Mouse (Mus musculus) spleen, postnatal 14 days (tissue): ENCODE measurements around the gene Herpud1.
"Not testable (repeated sequence)": the region's sequence is repeated elsewhere in the genome, so short reads cannot be mapped to it uniquely, and the experiment has no call there.

Experiments used
- DNase-seq, 2 experiments: peaks; one replicate each; pipeline ENCODE4 v3.0.0; 2021 to 2022; ENCODE audit warnings: low spot score in 2 of 2

The Herpud1 gene

DNA sequence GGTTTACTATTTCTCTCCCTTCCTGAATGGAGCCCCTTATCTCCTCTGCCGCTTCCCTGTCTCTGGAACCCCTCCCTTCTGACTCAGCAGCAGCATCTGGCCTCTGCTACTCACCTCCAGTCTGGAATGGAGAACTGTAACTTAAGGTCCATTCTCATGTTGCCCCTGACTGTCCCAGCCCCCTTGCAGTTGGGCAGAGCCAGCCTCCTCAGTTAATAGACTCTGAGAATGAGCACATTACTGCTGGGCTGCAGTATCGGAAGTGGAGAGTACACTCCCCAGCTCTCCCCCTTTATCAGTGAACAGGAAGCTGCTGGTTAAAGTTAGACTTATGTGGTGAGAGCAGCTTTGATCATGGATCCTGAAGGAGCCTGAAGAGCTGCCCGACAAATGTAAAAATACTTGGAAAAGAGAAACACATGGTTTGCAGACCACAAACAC lies 10.7 kb upstream of the Herpud1 start:
- DNase-seq, result no peak

DNA sequence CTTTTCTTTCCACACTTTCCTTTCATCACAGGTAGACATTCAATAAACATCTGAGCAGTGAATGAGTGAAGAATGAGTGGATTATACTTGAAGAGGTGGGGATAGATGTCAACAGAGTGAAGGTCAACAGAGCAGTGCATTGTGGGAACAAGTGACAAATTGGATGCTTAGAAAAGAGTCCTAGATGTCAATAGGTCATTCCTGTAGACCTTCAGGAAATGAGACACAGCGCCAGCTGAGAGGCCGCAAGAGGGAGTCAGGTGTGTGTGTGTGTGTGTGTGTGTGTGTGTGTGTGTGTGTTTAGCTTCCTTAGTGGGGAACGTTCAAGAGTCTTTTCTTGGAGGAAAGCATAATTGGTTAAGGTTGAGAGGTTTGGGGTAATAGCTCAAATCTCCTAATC lies 10.1 kb upstream of the Herpud1 start:
- no peak for DNase-seq

DNA sequence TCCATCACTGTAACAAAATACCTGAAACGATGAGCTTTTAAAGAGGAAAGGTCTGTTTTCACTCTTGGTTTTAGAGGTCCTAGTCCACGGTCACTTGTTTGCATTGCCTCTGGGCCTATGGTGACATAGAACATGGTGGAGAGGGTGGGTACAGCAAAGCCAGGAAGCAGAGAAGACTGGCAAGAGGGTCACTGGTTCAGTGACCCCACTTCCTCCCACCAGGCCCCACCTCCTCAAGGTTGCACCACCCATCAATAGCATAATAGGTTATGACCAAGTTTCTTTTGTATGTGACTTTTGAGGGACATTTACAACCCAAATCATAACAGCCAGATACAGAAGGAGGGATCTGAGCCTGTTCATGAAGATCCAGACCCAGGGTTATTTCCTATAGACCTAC lies 9.7 kb upstream of the Herpud1 start:
- DNase-seq, result no peak

DNA sequence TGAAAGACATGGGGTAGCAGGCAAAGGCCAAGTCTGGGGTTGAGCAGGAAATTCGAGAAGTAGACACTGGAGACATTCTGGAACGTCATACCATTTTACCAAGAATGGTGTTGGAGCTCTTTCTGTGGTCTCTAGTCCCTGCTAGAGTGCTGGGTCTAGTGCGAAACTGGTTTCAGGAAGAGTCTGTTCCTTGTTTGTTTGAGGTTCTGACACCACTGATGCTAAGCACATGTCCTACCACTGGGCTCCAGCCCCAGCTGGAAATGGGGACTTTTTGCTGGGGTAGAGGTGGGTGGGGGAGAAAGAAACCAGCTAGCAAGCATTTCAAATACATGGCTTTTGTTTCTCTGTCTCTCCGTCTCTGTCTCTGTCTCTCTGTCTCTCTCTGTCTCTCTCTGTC lies 9.2 kb upstream of the Herpud1 start:
- no peak for DNase-seq

DNA sequence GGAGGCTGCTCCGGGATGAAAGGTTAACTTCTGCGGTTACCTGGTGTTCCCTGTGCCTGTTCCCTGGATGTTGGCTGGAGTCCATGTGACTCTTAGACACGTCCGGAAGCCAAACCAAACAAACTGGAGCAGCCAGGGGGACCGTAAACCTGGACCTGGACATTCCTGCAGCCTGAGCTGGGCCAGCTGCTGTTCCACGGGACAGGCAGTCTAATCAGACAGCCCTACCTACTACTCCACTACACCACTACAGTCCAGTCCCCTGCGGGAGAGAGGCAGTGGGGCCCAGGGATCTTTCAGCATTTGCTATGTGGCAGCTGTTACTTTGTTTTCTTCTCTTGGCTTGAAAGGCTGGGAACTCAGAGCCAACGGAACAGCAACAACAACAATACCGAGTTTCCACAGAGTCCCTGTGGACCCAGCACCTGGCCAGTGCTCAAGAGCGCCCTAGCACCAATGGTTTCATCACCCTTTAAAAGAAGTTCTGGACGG lies 8.5 kb upstream of the Herpud1 start:
- no peak for DNase-seq

DNA sequence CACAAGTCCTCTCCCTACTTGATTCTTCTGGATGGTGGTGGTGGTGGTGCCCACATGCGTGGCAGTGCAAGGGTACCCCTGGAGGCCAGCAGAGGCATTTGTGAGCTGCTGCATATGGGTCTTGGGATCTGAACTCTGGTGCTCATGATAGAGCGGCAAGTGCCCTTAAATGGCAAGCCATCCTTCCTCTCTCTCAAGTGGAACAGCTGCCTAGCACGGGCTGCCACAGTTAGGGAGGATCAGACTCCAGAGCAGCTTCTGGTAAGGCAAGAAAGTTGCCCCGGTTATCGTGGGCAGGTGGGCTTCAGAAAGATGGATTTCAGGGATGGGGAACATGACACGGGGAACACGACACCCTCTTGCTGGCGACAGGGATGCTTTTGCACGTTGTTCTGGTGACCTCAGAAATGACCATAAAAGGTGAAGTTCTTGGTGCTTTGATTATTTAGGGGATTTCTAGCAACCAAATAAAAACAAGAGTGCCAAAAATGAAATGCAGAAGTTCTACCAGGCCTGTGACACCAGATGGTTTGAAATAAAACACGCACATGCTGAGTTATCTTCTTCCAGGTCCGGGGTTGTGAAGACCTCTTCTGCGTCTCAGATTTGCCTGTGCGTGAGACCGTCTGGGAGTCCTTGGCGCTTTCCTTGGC lies 7.3 kb upstream of the Herpud1 start:
- no peak for DNase-seq

DNA sequence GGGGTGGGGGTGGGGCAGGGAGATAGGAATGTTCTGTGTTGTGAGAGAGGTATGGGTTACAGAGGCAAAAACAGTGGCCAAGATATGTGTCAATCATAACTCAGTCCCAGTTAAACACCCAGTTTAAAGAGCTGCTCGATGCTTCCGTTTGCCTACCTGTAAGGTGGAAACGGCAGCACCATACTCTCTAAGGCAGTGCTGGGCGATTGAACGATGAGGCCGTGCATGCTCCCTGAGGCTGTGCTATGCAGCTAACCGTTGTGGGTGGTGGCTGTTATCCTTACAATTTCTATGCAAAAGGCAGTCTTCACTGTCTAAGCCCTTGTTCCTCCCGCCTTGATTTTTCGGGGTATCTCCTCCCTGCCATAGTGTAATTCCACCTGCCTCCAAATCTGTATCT lies 6.6 kb upstream of the Herpud1 start:
- no peak for DNase-seq

DNA sequence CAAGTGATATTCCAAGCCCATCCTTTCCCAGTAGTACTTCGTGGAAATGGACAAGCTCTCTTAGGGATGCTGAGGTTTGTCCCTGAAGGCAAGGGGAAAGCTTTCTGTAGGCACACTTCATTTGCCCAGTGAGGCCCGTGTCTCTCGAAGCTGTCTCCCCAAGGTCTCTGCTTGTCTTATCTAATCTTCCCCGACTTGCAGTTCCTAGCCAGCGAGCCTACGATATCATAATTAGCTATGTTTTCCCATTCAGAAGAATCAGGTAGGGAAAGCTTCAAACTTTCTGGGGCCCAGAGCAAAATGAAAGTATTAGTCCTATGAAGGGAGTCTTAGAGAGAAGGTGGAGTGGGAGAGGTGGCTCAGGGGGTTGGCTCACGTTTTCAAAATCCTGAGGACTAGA lies 2.1 kb upstream of the Herpud1 start:
- DNase-seq, result no peak

DNA sequence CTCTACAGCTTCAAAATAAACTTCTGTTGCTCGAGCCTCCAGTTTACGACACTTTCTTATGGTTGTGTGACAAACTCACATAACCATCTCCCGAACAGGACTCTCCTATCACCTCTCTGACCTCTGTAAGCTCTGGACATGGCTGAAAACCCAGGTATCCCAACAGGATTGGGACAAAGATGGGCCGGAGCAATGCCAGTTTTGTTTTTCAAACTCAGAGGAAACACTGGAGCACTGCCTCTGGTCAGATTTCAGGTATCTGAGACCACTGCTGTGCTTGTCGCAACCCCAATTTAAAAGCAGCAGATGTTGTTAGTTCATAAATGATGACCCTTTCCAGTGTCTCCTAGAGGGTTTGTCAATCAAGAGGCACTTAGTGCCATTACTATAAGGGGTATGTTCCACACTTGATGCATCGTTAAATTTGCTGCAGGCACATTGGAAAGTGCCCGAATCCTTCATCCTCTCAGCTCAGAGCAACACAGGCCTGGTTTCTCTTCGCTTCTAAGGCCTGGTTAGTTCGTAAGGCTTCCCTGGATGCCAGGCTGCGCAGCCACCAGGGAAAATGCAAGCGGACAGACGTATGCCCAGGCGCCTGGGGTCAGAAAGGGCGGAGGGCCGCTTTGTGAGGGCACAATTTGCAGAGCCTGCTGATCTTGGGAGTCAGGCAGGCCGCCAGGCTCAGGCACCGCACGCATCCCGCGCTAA lies 578 bp upstream of the Herpud1 start:
- no peak for DNase-seq

DNA sequence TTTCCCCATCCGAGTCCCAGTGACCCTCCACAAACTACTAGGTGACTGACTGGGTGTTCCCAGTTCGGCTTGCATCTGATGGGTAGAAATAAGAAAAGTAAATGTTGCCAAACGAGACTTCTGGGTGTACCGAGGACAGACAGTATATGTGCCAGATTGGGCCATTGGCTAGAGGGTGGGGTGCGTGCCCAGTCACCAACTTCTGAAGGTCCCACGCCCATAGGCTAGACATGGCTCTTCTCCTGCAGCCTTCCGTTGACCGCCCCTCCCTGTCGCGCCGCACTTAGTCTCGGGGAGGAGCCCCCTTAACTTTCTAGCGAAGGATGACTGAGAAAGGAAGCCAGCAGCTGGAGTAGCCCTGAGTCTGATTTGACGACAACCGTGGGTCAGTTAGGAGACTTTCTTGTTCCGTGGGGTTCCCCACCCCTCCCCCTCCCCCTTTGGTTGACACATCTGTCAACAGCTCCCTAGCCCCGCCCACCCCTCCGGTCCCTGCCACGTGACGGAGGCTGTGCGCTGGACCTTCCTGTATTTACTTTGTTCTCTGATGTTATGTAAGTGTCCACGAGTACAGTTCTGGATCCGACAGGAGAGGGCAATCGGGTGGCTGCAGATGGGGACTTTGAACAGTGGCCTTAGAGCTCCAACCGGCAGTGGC lies 918 bp downstream of the Herpud1 start:
- DNase-seq, result peak; percentile 59 to 61

DNA sequence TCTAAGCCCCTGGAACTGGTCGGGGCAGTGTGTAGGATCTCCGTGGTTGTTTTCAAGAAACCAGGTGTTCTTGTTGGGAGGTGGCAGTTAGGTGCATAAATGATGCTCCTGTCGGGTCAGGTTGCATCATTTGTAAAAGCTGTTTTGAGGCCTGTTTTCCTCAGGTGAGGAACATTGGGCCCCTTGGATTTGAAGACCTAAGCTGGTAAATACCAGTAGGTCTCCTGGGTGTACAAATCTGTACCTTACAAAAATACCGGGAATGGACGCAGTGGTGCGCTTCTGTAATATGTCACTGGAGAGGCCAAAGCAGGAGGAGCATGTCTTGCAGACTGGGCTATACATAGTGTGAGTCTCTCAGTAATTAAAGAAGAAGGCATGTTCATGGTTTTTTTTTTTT lies 1.5 kb downstream of the Herpud1 start:
- no peak for DNase-seq

DNA sequence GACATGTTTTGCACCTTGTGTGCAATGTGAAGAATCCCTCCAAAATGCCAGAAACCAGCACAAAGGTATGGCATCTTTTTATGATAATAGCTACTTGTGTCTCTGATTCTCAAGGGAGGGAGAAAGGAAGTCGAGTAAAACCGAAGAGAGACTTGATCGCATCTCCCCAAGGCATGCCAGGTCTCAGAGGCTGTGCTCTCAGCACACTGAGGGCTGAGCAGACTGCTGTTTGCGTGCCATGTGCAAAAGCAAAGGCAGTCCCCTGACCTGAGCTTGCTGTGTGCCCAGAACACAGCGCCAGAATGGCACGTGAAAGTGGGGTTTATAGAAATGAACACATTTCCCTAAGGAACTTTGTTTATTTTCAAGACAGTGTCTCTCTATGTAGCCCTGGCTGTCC lies 3.3 kb downstream of the Herpud1 start:
- no peak for DNase-seq

DNA sequence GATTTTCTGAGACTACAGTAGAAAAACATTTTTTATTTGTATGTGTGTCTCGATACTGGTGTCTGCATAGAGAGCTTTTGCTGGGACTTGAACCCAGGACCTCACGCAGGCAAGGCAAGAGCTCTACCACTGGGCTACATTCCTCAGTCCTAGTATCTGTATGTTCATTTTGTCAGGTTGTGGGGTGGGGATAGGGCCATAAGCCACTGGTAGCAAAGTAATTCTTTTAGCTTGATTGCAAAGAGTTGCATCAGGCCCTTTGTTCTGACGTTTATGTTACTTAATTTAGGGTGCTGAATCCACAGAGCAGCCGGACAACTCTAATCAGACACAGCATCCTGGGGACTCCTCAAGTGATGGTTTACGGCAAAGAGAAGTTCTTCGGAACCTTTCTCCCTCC lies 4.2 kb downstream of the Herpud1 start:
- no peak for DNase-seq

DNA sequence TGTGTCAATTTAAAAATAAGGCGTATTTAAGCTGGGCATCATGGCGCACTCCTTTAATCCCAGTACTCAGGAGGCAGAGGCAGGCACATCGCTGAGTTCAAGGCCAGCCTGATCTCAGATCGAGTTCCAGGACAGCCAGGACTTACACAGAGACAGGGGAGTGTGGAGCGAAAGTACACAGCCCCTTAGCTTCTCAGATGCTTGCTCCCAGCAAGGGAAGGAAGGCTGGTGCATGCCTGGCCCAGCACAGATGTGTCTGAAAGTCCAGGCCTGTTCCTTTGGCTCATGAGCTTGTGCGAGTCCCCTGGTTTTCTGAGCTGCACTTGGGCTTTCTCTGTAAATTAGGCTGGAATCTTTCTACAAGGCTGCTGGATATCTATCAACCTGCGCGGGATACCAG lies 4.7 kb downstream of the Herpud1 start:
- no peak for DNase-seq

DNA sequence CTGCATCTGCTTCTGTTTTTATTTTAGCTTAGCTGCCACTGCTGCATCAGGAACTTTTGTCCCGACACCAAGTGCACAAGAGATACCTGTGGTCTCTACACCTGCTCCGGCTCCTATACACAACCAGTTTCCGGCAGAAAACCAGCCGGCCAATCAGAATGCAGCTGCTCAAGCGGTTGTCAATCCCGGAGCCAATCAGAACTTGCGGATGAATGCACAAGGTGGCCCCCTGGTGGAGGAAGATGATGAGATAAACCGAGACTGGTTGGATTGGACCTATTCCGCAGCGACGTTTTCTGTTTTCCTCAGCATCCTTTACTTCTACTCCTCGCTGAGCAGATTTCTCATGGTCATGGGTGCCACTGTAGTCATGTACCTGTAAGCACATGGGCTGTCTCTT lies 5.9 kb downstream of the Herpud1 start:
- peak in 1 of 2 experiments; percentile 40 for DNase-seq

DNA sequence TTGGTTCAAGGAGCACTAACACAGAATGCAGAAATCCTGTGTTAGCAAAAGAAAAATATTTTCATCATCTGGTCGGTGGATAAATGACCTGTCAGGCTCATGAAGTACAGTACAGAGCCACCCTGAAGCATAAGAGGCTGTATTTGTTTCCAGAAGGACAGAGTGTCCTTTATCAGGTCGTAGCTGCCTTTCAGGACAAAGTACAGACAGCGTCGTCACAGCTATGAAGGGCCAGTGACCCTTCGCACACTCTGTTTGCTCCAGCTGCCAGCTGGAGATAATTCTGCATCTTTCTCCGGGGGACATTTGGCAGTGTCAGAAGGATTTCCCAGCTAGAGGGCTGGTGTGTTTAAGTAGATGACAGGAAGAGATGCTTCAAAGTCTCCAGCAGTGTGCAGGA lies 6.4 kb downstream of the Herpud1 start:
- DNase-seq, result no peak

DNA sequence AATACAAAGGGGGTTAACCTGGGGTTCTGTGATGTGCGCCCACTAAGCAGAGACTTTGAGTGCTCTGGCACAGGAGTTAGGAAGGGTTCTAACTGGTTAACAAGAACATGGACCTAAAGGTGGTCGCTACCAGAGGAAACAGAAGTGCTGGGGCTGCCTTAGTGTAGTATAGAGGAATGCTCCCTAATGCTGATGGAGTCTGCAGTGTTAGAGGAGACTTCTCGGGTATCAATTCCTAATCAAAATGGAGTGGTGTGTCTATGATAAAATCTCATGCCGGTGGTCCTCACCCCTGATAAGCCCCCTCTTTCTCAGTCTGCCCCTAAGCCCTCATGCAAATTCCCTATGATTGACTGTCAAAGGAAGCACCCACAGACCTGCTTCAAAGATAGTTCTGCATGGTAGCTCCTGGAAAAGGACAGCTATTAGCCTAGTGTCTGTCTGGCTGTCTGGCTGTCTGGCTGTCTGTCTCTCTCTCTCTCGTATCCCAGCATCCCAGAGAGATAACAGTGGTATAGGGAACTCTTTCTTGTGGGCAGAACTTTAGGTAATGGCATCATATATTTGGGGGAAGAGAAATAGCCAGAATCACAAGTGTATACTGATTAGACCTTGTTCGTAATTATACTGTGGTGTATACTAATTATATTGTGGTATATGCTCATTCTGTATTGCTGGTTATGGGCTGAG lies 9.8 kb downstream of the Herpud1 start:
- DNase-seq, result no peak

DNA sequence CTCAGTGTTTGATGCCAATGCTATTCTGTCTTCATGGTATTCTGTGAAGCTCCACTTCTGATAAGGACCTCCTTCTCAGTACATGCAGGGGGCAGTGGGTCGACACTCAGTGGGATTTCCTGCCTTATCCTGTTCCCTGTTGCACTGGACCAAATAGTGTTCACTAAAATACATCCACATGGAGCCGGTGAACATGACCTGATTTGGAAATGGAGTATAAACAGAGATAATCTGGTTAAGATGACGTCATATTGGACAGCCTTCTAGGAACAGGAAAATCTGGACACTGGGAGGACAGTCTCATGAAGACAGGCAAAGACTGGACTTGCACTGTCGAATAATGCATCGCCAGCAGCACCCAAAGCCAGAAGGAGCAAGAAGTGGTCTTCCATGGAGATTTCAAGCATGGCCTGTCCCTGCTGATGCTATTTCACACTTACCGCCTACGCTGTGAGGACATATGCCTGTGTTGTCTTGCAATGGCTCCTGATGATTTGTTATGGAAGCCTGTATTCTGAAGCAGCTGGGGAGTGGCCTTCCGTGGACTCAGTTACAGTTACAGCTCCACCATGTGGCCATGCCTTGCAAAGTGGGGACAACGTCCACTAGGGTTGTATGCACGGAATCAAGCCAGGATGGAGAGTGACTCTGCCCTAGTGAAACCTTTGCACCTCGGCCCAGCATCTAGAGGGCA lies 10.9 kb downstream of the Herpud1 start:
- no peak for DNase-seq

DNA sequence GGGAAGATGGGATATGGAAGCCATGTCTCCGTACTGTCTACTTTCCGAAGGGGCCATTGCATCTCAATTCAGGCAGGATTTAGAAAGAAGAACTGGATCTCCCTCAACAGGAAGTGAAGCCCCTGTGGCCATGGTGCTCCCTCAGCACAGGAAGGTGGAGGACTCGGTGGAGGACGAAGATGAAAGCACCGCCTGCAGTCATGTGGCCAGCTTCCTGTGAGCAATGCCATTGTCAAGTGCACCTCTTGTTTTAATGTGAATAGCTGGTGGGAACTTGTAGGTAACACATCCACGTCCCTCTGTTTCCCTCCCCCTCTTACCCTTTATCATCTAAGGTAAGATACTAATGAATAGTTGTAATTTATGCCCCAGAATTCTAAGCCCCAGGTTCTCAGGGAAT lies 12.3 kb downstream of the Herpud1 start:
- no peak for DNase-seq

DNA sequence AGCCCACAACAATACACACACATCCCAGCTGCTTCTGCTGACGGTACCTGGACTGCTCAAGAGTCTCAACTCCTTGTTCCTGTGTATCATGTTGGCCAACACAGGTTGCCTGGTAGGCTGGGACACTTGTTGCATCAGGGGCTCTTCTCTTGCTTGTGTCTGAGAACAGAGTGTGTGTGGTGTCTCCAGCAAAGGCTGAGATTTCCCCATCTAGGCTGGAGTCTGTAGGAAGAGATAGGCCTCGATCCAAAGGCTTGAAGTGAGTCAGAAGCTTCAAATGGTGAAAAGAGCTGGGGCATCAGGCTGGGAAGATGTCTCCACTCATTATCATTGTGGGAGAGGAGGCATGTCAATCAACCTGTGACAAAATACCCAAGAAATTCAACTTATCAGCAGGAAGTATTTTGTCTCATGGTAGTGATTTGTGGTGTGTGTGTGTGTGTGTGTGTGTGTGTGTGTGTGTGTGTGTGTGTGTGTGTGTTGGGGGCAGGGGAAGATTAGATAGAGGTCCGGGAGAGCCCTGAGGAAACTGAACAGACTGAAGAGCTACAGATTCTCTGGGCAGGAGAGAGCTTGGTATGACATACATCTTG lies 13.2 kb downstream of the Herpud1 start:
- DNase-seq, result no peak

DNA sequence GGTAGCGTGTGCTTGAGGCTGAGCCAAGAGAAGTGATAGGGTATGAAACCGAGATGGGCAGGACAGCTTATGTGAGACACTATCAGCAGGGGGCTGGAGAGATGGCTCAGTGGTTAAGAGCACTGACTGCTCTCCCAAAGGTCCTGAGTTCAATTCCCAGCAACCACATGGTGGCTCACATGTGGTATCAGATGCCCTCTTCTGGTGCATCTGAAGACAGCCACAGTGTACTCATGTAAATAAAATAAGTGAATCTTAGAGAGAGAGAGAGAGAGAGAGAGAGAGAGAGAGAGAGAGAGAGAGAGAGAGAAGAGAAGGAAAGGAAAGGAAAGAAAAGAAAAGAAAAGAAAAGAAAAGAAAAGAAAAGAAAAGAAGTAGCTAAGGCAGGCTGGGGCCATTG lies 13.7 kb downstream of the Herpud1 start:
- not testable (repeated sequence) for DNase-seq
